Mouse (Mus musculus): ENCODE data around the gene Orai3. TPM values are rescaled to one million over a fixed set of nuclear protein-coding genes. Genes with fewer than 3 reads are reported as not detected.
A peak's percentile ranks its signal among the peaks of the same experiment; 100 is the strongest.
"Not testable (repeated sequence)": the region's sequence is repeated elsewhere in the genome, so short reads cannot be mapped to it uniquely, and the experiment has no call there.

Gene Orai3
- polyA plus RNA-seq, 1 experiment from 2014 or later, result 27.2 TPM

DNA sequence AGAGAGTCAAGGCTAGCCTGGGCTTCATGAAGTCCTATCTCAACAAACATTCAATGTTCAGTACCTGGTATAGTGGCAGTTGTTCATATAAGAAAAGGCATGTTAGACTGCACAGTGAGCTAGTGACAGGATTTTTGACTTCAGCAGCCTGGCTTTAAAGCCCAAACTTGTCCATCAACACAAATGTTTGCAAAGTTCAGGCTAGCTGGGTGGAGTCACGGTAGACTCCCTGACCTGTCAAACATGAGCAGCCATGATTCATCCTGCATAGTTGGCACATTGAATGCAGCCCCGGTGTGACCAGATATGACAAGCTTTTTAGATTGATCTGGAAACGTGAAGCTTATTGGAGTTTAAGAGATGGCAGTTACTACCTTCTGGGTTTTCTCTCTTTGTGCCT lies 2.5 kb downstream of the Orai3 start:
- DNase-seq (ENCODE audit: low spot score), result no peak
- WGBS, result 67% methylated on average over 3 of the region's 3 CpGs
- ATAC-seq (replicated peaks; ENCODE audit: low FRiP score, low read depth), result no peak
- no peak overlapping the region for H3K4me2 ChIP-seq (ENCODE audit: low read length)
- no peak overlapping the region for H3K4me3 ChIP-seq (replicated peaks; ENCODE audit: low read depth, low read length)
- H3K4me1 ChIP-seq (replicated peaks; ENCODE audit: insufficient read depth, low read length), result peaks cover 6% of the 10 kb centered on the region; the same call in 1 of the 2 replicates
- no peaks in the 10 kb centered on the region for H3K27me3 ChIP-seq (ENCODE audit: insufficient read depth, low read length)
- H3K36me3 ChIP-seq (ENCODE audit: insufficient read depth, low read length), result 0 out of 2 replicates have a peak, but pooled peaks cover 5% of the 10 kb centered on the region
- no peak for TF ChIP-seq CTCF (IDR thresholded peaks at IDR 0.05; ENCODE audit: low read depth)
- no peak overlapping the region for H3K9ac ChIP-seq (ENCODE audit: low read depth, low read length)
- no peak overlapping the region for H3K27ac ChIP-seq
- no peaks in the 10 kb centered on the region for H3K9me3 ChIP-seq (replicated peaks; ENCODE audit: low read length)

DNA sequence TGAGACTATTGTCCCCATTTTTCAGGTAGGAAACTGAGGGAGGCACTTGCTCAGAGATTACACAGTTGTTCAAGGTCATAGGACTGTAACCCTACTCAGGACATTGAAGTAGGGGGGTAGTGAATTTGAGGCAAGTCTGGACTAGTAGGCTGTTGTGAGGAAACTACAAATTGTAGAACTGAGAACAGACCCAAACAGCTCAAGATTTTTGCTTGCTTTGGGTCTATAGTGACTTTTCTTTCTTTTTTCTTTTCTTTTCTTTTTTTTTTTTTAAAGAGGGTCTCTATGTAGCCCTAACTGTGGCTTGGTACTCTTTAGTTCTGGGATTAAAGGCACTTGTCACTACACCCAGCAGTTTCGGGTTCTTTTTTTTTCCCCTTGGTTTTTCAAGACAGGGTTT lies 2.9 kb downstream of the Orai3 start:
- no peak overlapping the region for H3K27ac ChIP-seq
- H3K36me3 ChIP-seq (ENCODE audit: insufficient read depth, low read length), result 0 out of 2 replicates have a peak, but pooled peaks cover 5% of the 10 kb centered on the region
- H3K9ac ChIP-seq (ENCODE audit: low read depth, low read length), result no peak overlapping the region
- 82% methylated on average over 1 of the region's 1 CpGs for whole genome bisulfite sequencing
- no peaks in the 10 kb centered on the region for H3K9me3 ChIP-seq (replicated peaks; ENCODE audit: low read length)
- no peak overlapping the region for H3K4me3 ChIP-seq (replicated peaks; ENCODE audit: low read depth, low read length)
- DNase-seq (ENCODE audit: low spot score) (no peak), ATAC-seq (replicated peaks; ENCODE audit: low FRiP score, low read depth) (no peak)
- H3K4me2 ChIP-seq (ENCODE audit: low read length), result no peak overlapping the region
- TF ChIP-seq CTCF (IDR thresholded peaks at IDR 0.05; ENCODE audit: low read depth), result no peak
- H3K4me1 ChIP-seq (replicated peaks; ENCODE audit: insufficient read depth, low read length), result peaks cover 6% of the 10 kb centered on the region; the same call in 1 of the 2 replicates
- H3K27me3 ChIP-seq (ENCODE audit: insufficient read depth, low read length), result no peaks in the 10 kb centered on the region

DNA sequence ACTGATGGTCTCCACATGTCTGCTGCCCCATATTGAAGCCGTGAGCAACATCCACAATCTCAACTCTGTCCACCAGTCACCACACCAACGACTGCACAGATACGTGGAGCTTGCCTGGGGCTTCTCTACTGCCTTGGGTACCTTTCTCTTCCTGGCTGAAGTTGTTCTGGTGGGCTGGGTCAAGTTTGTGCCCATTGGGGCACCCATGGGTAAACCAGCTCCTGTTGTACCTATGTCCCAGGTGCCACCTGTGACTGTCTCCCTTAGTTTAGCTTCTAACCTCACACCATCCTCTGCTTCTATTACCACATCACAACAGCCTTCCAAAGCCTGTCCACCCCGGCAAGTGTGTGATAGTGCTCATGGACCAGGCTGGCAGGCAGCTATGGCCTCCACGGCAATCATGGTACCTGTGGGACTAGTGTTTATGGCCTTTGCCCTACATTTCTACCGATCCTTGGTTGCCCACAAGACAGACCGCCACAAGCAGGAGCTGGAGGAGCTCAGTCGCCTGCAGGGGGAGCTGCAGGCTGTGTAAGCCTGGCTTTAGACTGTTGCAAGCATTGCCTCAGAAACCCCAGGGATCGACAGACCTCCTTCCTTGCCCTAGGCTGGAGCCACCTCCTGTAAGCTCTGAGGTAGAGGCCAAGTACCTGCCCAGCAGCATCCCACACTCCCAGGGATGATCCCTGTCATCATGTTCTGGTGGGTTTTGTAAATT lies 4.2 kb downstream of the Orai3 start:
- Histone ChIP-seq H3K4me1 (replicated peaks; ENCODE audit: insufficient read depth, low read length) (peaks cover 11% of the 10 kb centered on the region), H3K36me3 (ENCODE audit: insufficient read depth, low read length) (no peaks in the 10 kb centered on the region), H3K9ac (ENCODE audit: low read depth, low read length) (no peak overlapping the region), H3K9me3 (replicated peaks; ENCODE audit: low read length) (no peaks in the 10 kb centered on the region), H3K27me3 (ENCODE audit: insufficient read depth, low read length) (no peaks in the 10 kb centered on the region), H3K4me3 (replicated peaks; ENCODE audit: low read depth, low read length) (no peak overlapping the region), H3K4me2 (ENCODE audit: low read length) (no peak overlapping the region), H3K27ac (no peak overlapping the region)
- peak; percentile 85 for DNase-seq (ENCODE audit: low spot score)
- TF ChIP-seq CTCF (IDR thresholded peaks at IDR 0.05; ENCODE audit: low read depth), result peak; percentile 89
- ATAC-seq (replicated peaks; ENCODE audit: low FRiP score, low read depth), result no peak
- WGBS, result 38% methylated on average over 9 of the region's 9 CpGs

DNA sequence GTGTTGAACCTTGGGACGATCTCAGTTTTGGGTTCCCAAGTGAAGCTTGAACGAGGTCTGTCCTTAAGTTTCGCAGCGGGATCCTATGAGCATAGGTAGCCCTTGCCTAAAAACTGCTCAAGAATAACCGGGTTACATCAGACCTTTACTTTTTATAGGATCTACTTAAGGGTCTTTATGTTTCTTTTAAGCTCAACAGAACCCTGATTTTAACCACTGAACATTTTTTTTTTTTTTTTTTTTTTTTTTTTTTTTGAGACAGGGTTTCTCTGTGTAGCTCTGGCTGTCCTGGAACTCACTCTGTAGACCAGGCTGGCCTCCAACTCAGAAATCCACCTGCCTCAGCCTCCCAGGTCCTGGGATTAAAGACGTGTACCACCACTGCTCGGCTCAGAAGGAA lies 6.2 kb downstream of the Orai3 start:
- H3K36me3 ChIP-seq (ENCODE audit: insufficient read depth, low read length), result peaks cover 15% of the 10 kb centered on the region
- peak overlapping the region; percentile 98; the same call in 1 of the 2 replicates for H3K27ac ChIP-seq
- 67% methylated on average over 7 of the region's 7 CpGs for WGBS
- peak overlapping the region; percentile 90 for H3K4me3 ChIP-seq (replicated peaks; ENCODE audit: low read depth, low read length)
- not testable (repeated sequence) for H3K9me3 ChIP-seq (replicated peaks; ENCODE audit: low read length); ATAC-seq (replicated peaks; ENCODE audit: low FRiP score, low read depth); H3K27me3 ChIP-seq (ENCODE audit: insufficient read depth, low read length); DNase-seq (ENCODE audit: low spot score); H3K4me1 ChIP-seq (replicated peaks; ENCODE audit: insufficient read depth, low read length)
- peak overlapping the region; percentile 84 for H3K4me2 ChIP-seq (ENCODE audit: low read length)
- H3K9ac ChIP-seq (ENCODE audit: low read depth, low read length), result peak overlapping the region; percentile 94; the same call in 1 of the 2 replicates

DNA sequence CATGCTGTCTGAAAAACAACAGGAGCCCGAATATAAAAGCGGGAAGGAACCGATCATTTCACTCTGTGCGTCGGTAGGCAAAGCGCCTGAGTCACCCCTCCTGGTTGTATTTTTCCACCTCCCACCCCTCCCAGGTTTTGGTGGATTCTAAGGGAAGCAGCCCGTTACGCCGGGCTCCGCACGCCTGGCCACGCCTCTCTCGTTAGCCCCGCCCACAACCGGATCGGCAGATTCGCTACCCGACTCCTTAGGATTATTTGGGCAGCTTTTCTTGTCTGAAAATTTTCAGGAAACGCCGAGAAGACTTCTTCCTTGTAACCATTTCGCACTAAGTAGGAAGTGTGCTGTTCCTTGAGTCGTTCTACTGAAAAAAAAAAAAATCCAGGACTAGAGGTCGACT lies 6.8 kb downstream of the Orai3 start, which contains the start of gene Setd1a:
Gene Setd1a, plus strand, starts transcription at position 245 of the 400 bp plus-strand sequence.
- Histone ChIP-seq H3K9ac (ENCODE audit: low read depth, low read length) (peak within 1 kb of the TSS; percentile 94), H3K36me3 (ENCODE audit: insufficient read depth, low read length) (peaks cover 21% of the 10 kb centered on the region), H3K27me3 (ENCODE audit: insufficient read depth, low read length) (no peaks in the 10 kb centered on the region), H3K27ac (peak within 1 kb of the TSS; percentile 98), H3K4me2 (ENCODE audit: low read length) (peak within 1 kb of the TSS; percentile 84), H3K9me3 (replicated peaks; ENCODE audit: low read length) (no peaks in the 10 kb centered on the region), H3K4me1 (replicated peaks; ENCODE audit: insufficient read depth, low read length) (peaks cover 5% of the 10 kb centered on the region; the same call in 1 of the 2 replicates), H3K4me3 (replicated peaks; ENCODE audit: low read depth, low read length) (peak within 1 kb of the TSS; percentile 90)
- peak; percentile 87 for DNase-seq (ENCODE audit: low spot score)
- no peak for TF ChIP-seq CTCF (IDR thresholded peaks at IDR 0.05; ENCODE audit: low read depth)
- ATAC-seq (replicated peaks; ENCODE audit: low FRiP score, low read depth), result peak; percentile 58
- under 1% methylated on average over 23 of the region's 23 CpGs for WGBS

DNA sequence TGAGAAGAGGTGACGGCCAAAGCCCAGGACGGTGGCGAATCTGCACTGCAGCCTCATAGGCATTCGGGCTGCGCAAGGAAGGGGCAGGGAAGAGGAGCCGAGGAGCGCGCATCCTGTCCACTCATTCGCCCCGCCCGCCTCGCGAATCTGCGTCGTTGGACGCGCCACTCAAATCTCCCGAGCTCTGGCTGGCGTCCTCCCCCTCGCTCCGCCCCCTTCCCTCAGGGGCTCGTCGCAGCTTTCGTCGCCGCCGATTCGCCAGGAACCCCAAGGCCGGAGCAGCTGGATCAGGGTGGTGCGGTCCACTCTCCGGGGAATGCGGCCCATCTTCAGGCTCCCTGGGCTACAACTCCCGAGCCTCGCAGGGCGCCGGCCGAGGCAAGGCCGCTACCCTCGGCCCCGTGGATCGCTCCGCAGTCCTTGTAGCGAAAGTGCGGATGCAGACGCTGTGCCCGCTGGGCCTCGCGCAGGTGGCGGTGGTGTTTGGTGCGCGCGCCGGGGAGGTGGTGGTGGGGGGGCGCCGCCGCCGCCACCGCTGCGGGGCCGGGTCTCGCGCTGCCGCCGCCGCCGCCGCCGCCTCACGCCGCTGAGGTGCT lies 7.4 kb downstream of the Orai3 start:
- peak overlapping the region; percentile 90 for H3K4me3 ChIP-seq (replicated peaks; ENCODE audit: low read depth, low read length)
- H3K9me3 ChIP-seq (replicated peaks; ENCODE audit: low read length), result no peaks in the 10 kb centered on the region
- ATAC-seq (replicated peaks; ENCODE audit: low FRiP score, low read depth) (peak; percentile 90), DNase-seq (ENCODE audit: low spot score) (peak; percentile 98)
- no peaks in the 10 kb centered on the region for H3K27me3 ChIP-seq (ENCODE audit: insufficient read depth, low read length)
- H3K27ac ChIP-seq, result peak overlapping the region; percentile 98
- H3K4me1 ChIP-seq (replicated peaks; ENCODE audit: insufficient read depth, low read length), result peaks cover 5% of the 10 kb centered on the region; the same call in 1 of the 2 replicates
- no peak for TF ChIP-seq CTCF (IDR thresholded peaks at IDR 0.05; ENCODE audit: low read depth)
- H3K36me3 ChIP-seq (ENCODE audit: insufficient read depth, low read length), result peaks cover 21% of the 10 kb centered on the region
- H3K4me2 ChIP-seq (ENCODE audit: low read length), result peak overlapping the region; percentile 84
- H3K9ac ChIP-seq (ENCODE audit: low read depth, low read length), result peak overlapping the region; percentile 94
- 0% methylated on average over 67 of the region's 70 CpGs for WGBS

Measured in kidney, postnatal 0 days (tissue).